Mouse (Mus musculus): Measurements from ENCODE around the gene Sars2. TPM values are rescaled to one million over a fixed set of nuclear protein-coding genes. Genes with fewer than 3 reads are reported as not detected.
"Not testable (repeated sequence)": the region's sequence is repeated elsewhere in the genome, so short reads cannot be mapped to it uniquely, and the experiment has no call there.

The Sars2 gene
- polyA plus RNA-seq (2015; fragmentation: Nextera tagmentation; extraction: Ambion mirVana): 23.0 and 24.6 TPM in 2 replicates

- H3K4me2 ChIP-seq: peak within 1 kb of the TSS; percentile 87
These were observed at the start of gene Sars2, which contains the start of gene Mrps12 for GRCm38 (mm10) chr7:28741709-28742438. Sars2 (plus strand) TSS chr7:28741992. Mrps12 (minus strand) TSS chr7:28741820.

GRCm38 (mm10) chr7:28692545-28693320 is 49.1 kb upstream of the Sars2 start, which contains the start of gene Fbxo27:
Fbxo27 (plus strand) TSS chr7:28692849.
- WGBS: 29% methylated on average over 27 of the region's 30 CpGs
- H3K27ac ChIP-seq (replicated peaks): no peak within 1 kb of the TSS; the same call in 1 of the 2 replicates
- ATAC-seq (ENCODE audit: low read depth): peak; percentile 58; the same call in 1 of the 2 replicates
- no peaks in the 10 kb centered on the region for H3K36me3 ChIP-seq
- peak within 1 kb of the TSS; percentile 70 for H3K9ac ChIP-seq
- peaks cover 18% of the 10 kb centered on the region for H3K4me1 ChIP-seq (replicated peaks)
- peak within 1 kb of the TSS; percentile 86 for H3K4me2 ChIP-seq
- peak within 1 kb of the TSS; percentile 58 for H3K4me3 ChIP-seq
- peaks cover 29% of the 10 kb centered on the region for H3K27me3 ChIP-seq
- H3K9me3 ChIP-seq: no peaks in the 10 kb centered on the region

More at GRCm38 (mm10) chr7:28741709-28742438, at the start of gene Sars2, which contains the start of gene Mrps12:
- under 1% methylated on average over 39 of the region's 39 CpGs for WGBS
- Histone ChIP-seq H3K36me3 (peaks cover 39% of the 10 kb centered on the region), H3K9me3 (no peaks in the 10 kb centered on the region), H3K4me3 (peak within 1 kb of the TSS; percentile 61), H3K4me1 (replicated peaks) (peaks cover 21% of the 10 kb centered on the region), H3K27me3 (no peaks in the 10 kb centered on the region), H3K9ac (peak within 1 kb of the TSS; percentile 87), H3K27ac (replicated peaks) (peak within 1 kb of the TSS; percentile 78)
- peak; percentile 99 for ATAC-seq (ENCODE audit: low read depth)

GRCm38 (mm10) chr7:28693321-28693966 is 48.3 kb upstream of the Sars2 start:
- H3K4me1 ChIP-seq (replicated peaks): peaks cover 18% of the 10 kb centered on the region
- peak overlapping the region; percentile 86 for H3K4me2 ChIP-seq
- H3K4me3 ChIP-seq: peak overlapping the region; percentile 58
- H3K27me3 ChIP-seq: peaks cover 29% of the 10 kb centered on the region
- WGBS: under 1% methylated on average over 38 of the region's 38 CpGs
- no peaks in the 10 kb centered on the region for H3K36me3 ChIP-seq
- no peak overlapping the region; the same call in 1 of the 2 replicates for H3K27ac ChIP-seq (replicated peaks)
- peak overlapping the region; percentile 70 for H3K9ac ChIP-seq
- peak; percentile 85 for ATAC-seq (ENCODE audit: low read depth)
- no peaks in the 10 kb centered on the region for H3K9me3 ChIP-seq

GRCm38 (mm10) chr7:28694423-28694822 is 47.4 kb upstream of the Sars2 start:
- H3K9me3 ChIP-seq: no peaks in the 10 kb centered on the region
- H3K27me3 ChIP-seq: peaks cover 29% of the 10 kb centered on the region
- H3K4me3 ChIP-seq: no peak overlapping the region
- H3K27ac ChIP-seq (replicated peaks): no peak overlapping the region
- no peak overlapping the region for H3K4me2 ChIP-seq
- no peaks in the 10 kb centered on the region for H3K36me3 ChIP-seq
- ATAC-seq (ENCODE audit: low read depth): no peak
- H3K4me1 ChIP-seq (replicated peaks): peaks cover 18% of the 10 kb centered on the region
- no peak overlapping the region for H3K9ac ChIP-seq
- whole genome bisulfite sequencing: 10% methylated on average over 14 of the region's 14 CpGs

GRCm38 (mm10) chr7:28694966-28695511 is 46.8 kb upstream of the Sars2 start:
- no peaks in the 10 kb centered on the region for H3K36me3 ChIP-seq
- no peaks in the 10 kb centered on the region for H3K9me3 ChIP-seq
- no peak for ATAC-seq (ENCODE audit: low read depth)
- H3K27ac ChIP-seq (replicated peaks): no peak overlapping the region
- 51% methylated on average over 8 of the region's 8 CpGs for WGBS
- no peak overlapping the region for H3K9ac ChIP-seq
- H3K4me2 ChIP-seq: no peak overlapping the region
- peaks cover 18% of the 10 kb centered on the region for H3K4me1 ChIP-seq (replicated peaks)
- peaks cover 29% of the 10 kb centered on the region for H3K27me3 ChIP-seq
- no peak overlapping the region for H3K4me3 ChIP-seq

GRCm38 (mm10) chr7:28697277-28697676 is 44.5 kb upstream of the Sars2 start:
- H3K9me3 ChIP-seq: peaks cover 4% of the 10 kb centered on the region; the same call in 1 of the 2 replicates
- ATAC-seq (ENCODE audit: low read depth): no peak

GRCm38 (mm10) chr7:28700269-28700668 is 41.5 kb upstream of the Sars2 start:
- no peak overlapping the region for H3K9ac ChIP-seq
- 96% methylated on average over 4 of the region's 4 CpGs for WGBS
- no peak for ATAC-seq (ENCODE audit: low read depth)
- no peaks in the 10 kb centered on the region for H3K4me1 ChIP-seq (replicated peaks)
- H3K4me3 ChIP-seq: no peak overlapping the region
- no peak overlapping the region for H3K4me2 ChIP-seq
- H3K9me3 ChIP-seq: peaks cover 4% of the 10 kb centered on the region; the same call in 1 of the 2 replicates
- peaks cover 2% of the 10 kb centered on the region for H3K27me3 ChIP-seq
- no peak overlapping the region for H3K27ac ChIP-seq (replicated peaks)
- H3K36me3 ChIP-seq: no peaks in the 10 kb centered on the region

More at GRCm38 (mm10) chr7:28697277-28697676, 44.5 kb upstream of the Sars2 start:
- H3K27ac ChIP-seq (replicated peaks): no peak overlapping the region
- H3K4me2 ChIP-seq: no peak overlapping the region
- peaks cover 29% of the 10 kb centered on the region for H3K27me3 ChIP-seq
- 95% methylated on average over 11 of the region's 11 CpGs for WGBS
- peaks cover 18% of the 10 kb centered on the region for H3K4me1 ChIP-seq (replicated peaks)
- H3K36me3 ChIP-seq: no peaks in the 10 kb centered on the region
- no peak overlapping the region for H3K9ac ChIP-seq
- no peak overlapping the region for H3K4me3 ChIP-seq

- not testable (repeated sequence) for H3K27me3 ChIP-seq; H3K4me1 ChIP-seq (replicated peaks); H3K9ac ChIP-seq; ATAC-seq (ENCODE audit: low read depth); H3K4me2 ChIP-seq; H3K36me3 ChIP-seq; H3K4me3 ChIP-seq; H3K27ac ChIP-seq (replicated peaks); H3K9me3 ChIP-seq
- WGBS: 95% methylated on average over 12 of the region's 12 CpGs
These were observed 40.5 kb upstream of the Sars2 start for GRCm38 (mm10) chr7:28701306-28701705.

GRCm38 (mm10) chr7:28702601-28703143 is 39.1 kb upstream of the Sars2 start:
- Histone ChIP-seq H3K4me2 (no peak overlapping the region), H3K9me3 (peaks cover 4% of the 10 kb centered on the region; the same call in 1 of the 2 replicates), H3K4me3 (no peak overlapping the region), H3K27ac (replicated peaks) (no peak overlapping the region), H3K36me3 (no peaks in the 10 kb centered on the region), H3K4me1 (replicated peaks) (no peaks in the 10 kb centered on the region), H3K9ac (no peak overlapping the region), H3K27me3 (no peaks in the 10 kb centered on the region)
- no peak for ATAC-seq (ENCODE audit: low read depth)
- WGBS: 69% methylated on average over 9 of the region's 9 CpGs

GRCm38 (mm10) chr7:28709454-28709853 is 32.3 kb upstream of the Sars2 start:
- Histone ChIP-seq H3K4me2 (no peak overlapping the region), H3K9me3 (no peaks in the 10 kb centered on the region), H3K4me1 (replicated peaks) (no peaks in the 10 kb centered on the region), H3K4me3 (no peak overlapping the region), H3K27ac (replicated peaks) (no peak overlapping the region), H3K36me3 (no peaks in the 10 kb centered on the region), H3K27me3 (no peaks in the 10 kb centered on the region), H3K9ac (no peak overlapping the region)
- ATAC-seq (ENCODE audit: low read depth): no peak

- Histone ChIP-seq H3K9ac (no peak overlapping the region), H3K4me1 (replicated peaks) (peaks cover 2% of the 10 kb centered on the region; the same call in 1 of the 2 replicates), H3K27me3 (no peaks in the 10 kb centered on the region), H3K4me2 (no peak overlapping the region), H3K9me3 (no peaks in the 10 kb centered on the region), H3K36me3 (no peaks in the 10 kb centered on the region), H3K4me3 (no peak overlapping the region), H3K27ac (replicated peaks) (no peak overlapping the region)
- ATAC-seq (ENCODE audit: low read depth): no peak
- WGBS: 62% methylated on average over 3 of the region's 3 CpGs
These were observed 30.8 kb upstream of the Sars2 start for GRCm38 (mm10) chr7:28710962-28711361.
